Mouse (Mus musculus) bone marrow macrophage, adult 2 months (primary cell): ENCODE data around the gene Prpf4.

Source experiments
- CTCF ChIP-seq: IDR thresholded peaks from 2 replicates; pipeline ENCODE4 v1.5.1; 2012; ENCODE audit warnings: low read depth, mild to moderate bottlenecking, low read length, moderate library complexity
- POLR2A ChIP-seq: IDR thresholded peaks from 2 replicates; pipeline ENCODE4 v1.6.1; 2012; ENCODE audit warnings: mild to moderate bottlenecking, low read depth, low read length, borderline replicate concordance

DNA sequence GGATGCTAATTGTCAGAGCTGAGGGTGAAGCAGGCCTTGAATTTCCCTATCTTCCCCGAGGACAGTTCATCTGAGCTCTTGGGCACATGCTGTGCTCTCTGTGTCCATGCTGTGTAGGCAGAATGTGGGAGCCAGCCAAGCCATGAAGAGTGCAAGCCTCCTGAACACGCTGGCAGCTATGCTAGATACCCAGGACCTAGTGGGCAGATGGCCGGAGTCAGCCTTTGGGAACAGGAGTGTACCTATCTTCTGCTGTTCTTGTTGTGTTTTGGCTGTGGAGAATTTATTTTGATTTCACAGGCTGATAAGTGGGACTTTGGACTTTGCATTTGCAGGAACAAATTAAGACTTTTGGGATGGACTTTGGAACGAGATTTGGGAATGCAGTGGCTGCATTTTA lies 31.9 kb downstream of the Prpf4 start:
- TF ChIP-seq CTCF (no peak), POLR2A (no peak)
